Mouse (Mus musculus): Measurements from ENCODE around the gene Dis3l. TPM values are rescaled to one million over a fixed set of nuclear protein-coding genes. Genes with fewer than 3 reads are reported as not detected.

The Dis3l gene
- polyA plus RNA-seq, 1 experiment from 2014 or later = 5.1 TPM

GRCm38 (mm10) chr9:64339361-64339760 is 1.7 kb downstream of the Dis3l start:
- Histone ChIP-seq H3K4me3 (ENCODE audit: low read depth, low read length) (no peak overlapping the region), H3K36me3 (replicated peaks; ENCODE audit: insufficient read depth, low read length) (peaks cover 19% of the 10 kb centered on the region), H3K9ac (replicated peaks) (no peak overlapping the region), H3K27ac (ENCODE audit: low read depth) (no peak overlapping the region), H3K9me3 (ENCODE audit: low read length) (no peaks in the 10 kb centered on the region), H3K4me1 (ENCODE audit: insufficient read depth) (peaks cover 6% of the 10 kb centered on the region), H3K4me2 (ENCODE audit: low read depth, low read length) (no peak overlapping the region; the same call in 1 of the 2 replicates), H3K27me3 (ENCODE audit: insufficient read depth, low read length) (no peaks in the 10 kb centered on the region)
- DNase-seq = no peak
- 73% methylated on average over 8 of the region's 8 CpGs for WGBS (ENCODE audit: insufficient replicate concordance)
- ATAC-seq = no peak
- TF ChIP-seq CTCF (IDR thresholded peaks at IDR 0.05; ENCODE audit: low read depth) = no peak
- TF ChIP-seq EP300 (IDR thresholded peaks at IDR 0.05; ENCODE audit: low read depth) = no peak

- Histone ChIP-seq H3K27me3 (ENCODE audit: insufficient read depth, low read length) (no peaks in the 10 kb centered on the region), H3K4me3 (ENCODE audit: low read depth, low read length) (no peak overlapping the region), H3K9ac (replicated peaks) (no peak overlapping the region), H3K36me3 (replicated peaks; ENCODE audit: insufficient read depth, low read length) (peaks cover 19% of the 10 kb centered on the region), H3K9me3 (ENCODE audit: low read length) (no peaks in the 10 kb centered on the region), H3K4me1 (ENCODE audit: insufficient read depth) (peaks cover 6% of the 10 kb centered on the region), H3K27ac (ENCODE audit: low read depth) (no peak overlapping the region), H3K4me2 (ENCODE audit: low read depth, low read length) (no peak overlapping the region)
- TF ChIP-seq EP300 (IDR thresholded peaks at IDR 0.05; ENCODE audit: low read depth) (no peak), CTCF (IDR thresholded peaks at IDR 0.05; ENCODE audit: low read depth) (no peak)
- DNase-seq = no peak
- ATAC-seq = no peak
- WGBS (ENCODE audit: insufficient replicate concordance) = 90% methylated on average over 6 of the region's 6 CpGs
Measured at GRCm38 (mm10) chr9:64335825-64336224, 5.3 kb downstream of the Dis3l start.

- Histone ChIP-seq H3K9ac (replicated peaks) (no peak overlapping the region), H3K4me3 (ENCODE audit: low read depth, low read length) (no peak overlapping the region), H3K4me2 (ENCODE audit: low read depth, low read length) (no peak overlapping the region), H3K4me1 (ENCODE audit: insufficient read depth) (no peaks in the 10 kb centered on the region), H3K9me3 (ENCODE audit: low read length) (no peaks in the 10 kb centered on the region), H3K27ac (ENCODE audit: low read depth) (no peak overlapping the region), H3K27me3 (ENCODE audit: insufficient read depth, low read length) (no peaks in the 10 kb centered on the region), H3K36me3 (replicated peaks; ENCODE audit: insufficient read depth, low read length) (peaks cover 42% of the 10 kb centered on the region)
- no peak for TF ChIP-seq EP300 (IDR thresholded peaks at IDR 0.05; ENCODE audit: low read depth)
- no peak for TF ChIP-seq CTCF (IDR thresholded peaks at IDR 0.05; ENCODE audit: low read depth)
- WGBS (ENCODE audit: insufficient replicate concordance) = 91% methylated on average over 7 of the region's 7 CpGs
- ATAC-seq = no peak
- DNase-seq = no peak
Measured at GRCm38 (mm10) chr9:64323976-64324375, 17.1 kb downstream of the Dis3l start.

- H3K36me3 ChIP-seq (replicated peaks; ENCODE audit: insufficient read depth, low read length) = peaks cover 24% of the 10 kb centered on the region
- no peak for DNase-seq
- WGBS (ENCODE audit: insufficient replicate concordance) = 85% methylated on average over 5 of the region's 5 CpGs
Measured at GRCm38 (mm10) chr9:64316986-64317385, 24.1 kb downstream of the Dis3l start.

GRCm38 (mm10) chr9:64314696-64315095 is 26.4 kb downstream of the Dis3l start:
- no peaks in the 10 kb centered on the region for H3K4me1 ChIP-seq (ENCODE audit: insufficient read depth)
- no peaks in the 10 kb centered on the region for H3K27me3 ChIP-seq (ENCODE audit: insufficient read depth, low read length)
- no peak overlapping the region for H3K9ac ChIP-seq (replicated peaks)
- no peak for TF ChIP-seq EP300 (IDR thresholded peaks at IDR 0.05; ENCODE audit: low read depth)
- no peak overlapping the region for H3K27ac ChIP-seq (ENCODE audit: low read depth)
- H3K9me3 ChIP-seq (ENCODE audit: low read length) = no peaks in the 10 kb centered on the region
- no peak overlapping the region for H3K4me2 ChIP-seq (ENCODE audit: low read depth, low read length)
- 89% methylated on average over 6 of the region's 6 CpGs for WGBS (ENCODE audit: insufficient replicate concordance)
- DNase-seq = no peak
- H3K36me3 ChIP-seq (replicated peaks; ENCODE audit: insufficient read depth, low read length) = peaks cover 11% of the 10 kb centered on the region
- ATAC-seq = no peak
- H3K4me3 ChIP-seq (ENCODE audit: low read depth, low read length) = no peak overlapping the region

More at GRCm38 (mm10) chr9:64316986-64317385, 24.1 kb downstream of the Dis3l start:
- Histone ChIP-seq H3K4me1 (ENCODE audit: insufficient read depth) (no peaks in the 10 kb centered on the region), H3K9ac (replicated peaks) (no peak overlapping the region), H3K27me3 (ENCODE audit: insufficient read depth, low read length) (no peaks in the 10 kb centered on the region), H3K4me2 (ENCODE audit: low read depth, low read length) (no peak overlapping the region), H3K9me3 (ENCODE audit: low read length) (no peaks in the 10 kb centered on the region), H3K4me3 (ENCODE audit: low read depth, low read length) (no peak overlapping the region), H3K27ac (ENCODE audit: low read depth) (no peak overlapping the region)
- no peak for ATAC-seq
- TF ChIP-seq EP300 (IDR thresholded peaks at IDR 0.05; ENCODE audit: low read depth) (no peak), CTCF (IDR thresholded peaks at IDR 0.05; ENCODE audit: low read depth) (no peak)

- TF ChIP-seq CTCF (IDR thresholded peaks at IDR 0.05; ENCODE audit: low read depth) = peak; percentile 46
- TF ChIP-seq EP300 (IDR thresholded peaks at IDR 0.05; ENCODE audit: low read depth) = no peak
- Histone ChIP-seq H3K9ac (replicated peaks) (no peak overlapping the region), H3K4me2 (ENCODE audit: low read depth, low read length) (no peak overlapping the region), H3K4me3 (ENCODE audit: low read depth, low read length) (no peak overlapping the region), H3K27me3 (ENCODE audit: insufficient read depth, low read length) (no peaks in the 10 kb centered on the region), H3K4me1 (ENCODE audit: insufficient read depth) (no peaks in the 10 kb centered on the region), H3K27ac (ENCODE audit: low read depth) (no peak overlapping the region), H3K36me3 (replicated peaks; ENCODE audit: insufficient read depth, low read length) (peaks cover 21% of the 10 kb centered on the region), H3K9me3 (ENCODE audit: low read length) (no peaks in the 10 kb centered on the region)
- ATAC-seq (no peak), DNase-seq (no peak)
- 46% methylated on average over 1 of the region's 1 CpGs for WGBS (ENCODE audit: insufficient replicate concordance)
Measured at GRCm38 (mm10) chr9:64312128-64312527, 29.0 kb downstream of the Dis3l start.
